Mouse (Mus musculus) embryonic facial prominence, embryonic 15.5 days (tissue): ENCODE results near the gene Ptprj. TPM values are rescaled to one million over a fixed set of nuclear protein-coding genes. Genes with fewer than 3 reads are reported as not detected.

Experiments
- ATAC-seq: fragments of 200-750 bp; cut with Nextera tagmentation; 2 replicates; pipeline ENCODE4 v1.8.0; 2017; ENCODE audit warnings: low read depth, moderate TSS enrichment; ENCODE audit not compliant: insufficient number of reproducible peaks, low FRiP score, low TSS enrichment
- H3K27ac ChIP-seq: fragments of 300-500 bp; sonication (generic); replicated peaks from 2 replicates; pipeline ENCODE4 v1.5.1; 2015; ENCODE audit warnings: mild to moderate bottlenecking, inconsistent platforms
- H3K27me3 ChIP-seq: fragments of 300-500 bp; sonication (generic); 2 replicates; pipeline ENCODE4 v1.6.1; 2015; ENCODE audit warnings: inconsistent platforms
- H3K36me3 ChIP-seq: fragments of 300-500 bp; sonication (generic); 2 replicates; pipeline ENCODE4 v1.6.1; 2015; ENCODE audit warnings: mild to moderate bottlenecking, inconsistent platforms
- H3K4me1 ChIP-seq: fragments of 300-500 bp; sonication (generic); 2 replicates; pipeline ENCODE4 v1.6.1; 2015; ENCODE audit warnings: inconsistent platforms
- H3K4me2 ChIP-seq: fragments of 300-500 bp; sonication (generic); replicated peaks from 2 replicates; pipeline ENCODE4 v1.6.1; 2015; ENCODE audit warnings: mild to moderate bottlenecking, inconsistent platforms
- H3K4me3 ChIP-seq: fragments of 300-500 bp; sonication (generic); replicated peaks from 2 replicates; pipeline ENCODE4 v1.5.1; 2015; ENCODE audit warnings: mild to moderate bottlenecking, inconsistent platforms
- H3K9ac ChIP-seq: fragments of 300-500 bp; sonication (generic); 2 replicates; pipeline ENCODE4 v1.6.1; 2015; ENCODE audit warnings: inconsistent platforms
- H3K9me3 ChIP-seq: fragments of 300-500 bp; sonication (generic); replicated peaks from 2 replicates; pipeline ENCODE4 v1.6.1; 2016; ENCODE audit warnings: inconsistent platforms
- WGBS: fragments of 180-500 bp; shearing (Covaris S2); methylation state at CpG from one replicate; pipeline ENCODE4 v1.1.7; 2015; 5-methylcytosine and 5-hydroxymethylcytosine counted together
- polyA plus RNA-seq: library from polyadenylated mRNA; unstranded; fragments of >200 nt; fragmentation: Nextera tagmentation; extraction: Ambion mirVana; gene quantifications from 2 replicates; pipeline ENCODE4 v1.2.1, GENCODE M21; 2015

Gene Ptprj
- polyA plus RNA-seq, 1 experiment from 2014 or later: 2.7 TPM

DNA sequence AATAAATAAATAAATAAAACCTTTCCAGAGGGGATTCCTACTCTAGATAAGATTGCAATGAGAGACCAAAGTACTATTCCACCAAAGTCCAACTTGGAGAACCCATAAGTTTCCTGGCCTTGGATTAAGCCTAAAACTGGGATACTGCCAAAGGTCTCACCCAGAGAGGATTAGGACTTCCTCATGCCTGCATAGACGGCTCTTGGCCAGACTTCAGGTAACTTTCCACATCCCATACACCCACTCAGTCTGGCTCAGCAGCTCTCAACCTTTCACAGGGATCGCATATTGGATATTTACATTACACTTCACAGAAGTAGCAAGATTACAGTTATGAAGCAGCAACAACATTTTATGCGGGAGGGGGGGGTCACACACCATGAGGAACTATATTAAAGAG, 82.9 kb downstream of the Ptprj start:
- H3K27ac ChIP-seq: no peak overlapping the region
- H3K4me2 ChIP-seq: no peak overlapping the region
- H3K9ac ChIP-seq: no peak overlapping the region
- 75% methylated on average over 3 of the region's 3 CpGs for WGBS
- H3K4me3 ChIP-seq: no peak overlapping the region
- peaks cover 5% of the 10 kb centered on the region; the same call in 1 of the 2 replicates for H3K4me1 ChIP-seq
- no peaks in the 10 kb centered on the region for H3K27me3 ChIP-seq
- no peaks in the 10 kb centered on the region for H3K9me3 ChIP-seq
- ATAC-seq: no peak
- H3K36me3 ChIP-seq: no peaks in the 10 kb centered on the region

GRCm38 (mm10) chr2:90496680-90497074, 83.8 kb downstream of the Ptprj start:
- no peaks in the 10 kb centered on the region for H3K27me3 ChIP-seq
- peaks cover 5% of the 10 kb centered on the region; the same call in 1 of the 2 replicates for H3K4me1 ChIP-seq
- no peak overlapping the region for H3K4me3 ChIP-seq
- 71% methylated on average over 5 of the region's 5 CpGs for WGBS
- no peaks in the 10 kb centered on the region for H3K9me3 ChIP-seq
- H3K27ac ChIP-seq: no peak overlapping the region
- no peak overlapping the region for H3K9ac ChIP-seq
- ATAC-seq: no peak
- no peaks in the 10 kb centered on the region for H3K36me3 ChIP-seq
- no peak overlapping the region for H3K4me2 ChIP-seq

DNA sequence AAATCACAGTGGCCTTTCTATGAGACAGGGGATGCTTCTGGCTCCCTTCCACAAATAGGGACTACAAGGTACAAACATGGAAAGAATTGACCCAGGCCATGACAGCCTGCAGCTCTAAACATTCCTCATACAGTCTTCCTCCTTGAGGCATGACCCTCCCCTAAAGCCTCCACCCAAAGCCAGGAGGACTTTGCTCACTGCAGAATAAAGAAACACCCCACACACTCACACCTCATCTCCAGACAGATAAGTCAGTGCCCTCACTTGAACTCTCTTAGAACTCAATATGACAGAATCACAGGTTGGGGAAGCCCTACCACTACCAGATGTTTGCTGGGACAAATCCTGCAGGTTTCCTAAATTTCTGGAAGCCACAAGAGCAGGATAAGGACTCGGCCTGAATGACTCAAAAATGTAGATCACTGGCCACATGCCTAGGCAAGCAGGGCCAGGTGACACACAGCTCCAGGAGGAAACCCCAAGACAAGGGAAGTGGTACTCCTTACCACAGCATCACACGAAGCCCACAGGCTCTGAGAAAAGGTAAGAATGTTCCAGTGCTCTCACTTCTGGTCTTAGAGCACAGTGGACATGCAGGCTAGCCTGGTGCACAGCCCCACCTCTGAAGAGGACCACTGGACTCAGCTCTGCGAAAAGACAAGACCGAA, 84.3 kb downstream of the Ptprj start:
- H3K4me1 ChIP-seq: peaks cover 5% of the 10 kb centered on the region; the same call in 1 of the 2 replicates

DNA sequence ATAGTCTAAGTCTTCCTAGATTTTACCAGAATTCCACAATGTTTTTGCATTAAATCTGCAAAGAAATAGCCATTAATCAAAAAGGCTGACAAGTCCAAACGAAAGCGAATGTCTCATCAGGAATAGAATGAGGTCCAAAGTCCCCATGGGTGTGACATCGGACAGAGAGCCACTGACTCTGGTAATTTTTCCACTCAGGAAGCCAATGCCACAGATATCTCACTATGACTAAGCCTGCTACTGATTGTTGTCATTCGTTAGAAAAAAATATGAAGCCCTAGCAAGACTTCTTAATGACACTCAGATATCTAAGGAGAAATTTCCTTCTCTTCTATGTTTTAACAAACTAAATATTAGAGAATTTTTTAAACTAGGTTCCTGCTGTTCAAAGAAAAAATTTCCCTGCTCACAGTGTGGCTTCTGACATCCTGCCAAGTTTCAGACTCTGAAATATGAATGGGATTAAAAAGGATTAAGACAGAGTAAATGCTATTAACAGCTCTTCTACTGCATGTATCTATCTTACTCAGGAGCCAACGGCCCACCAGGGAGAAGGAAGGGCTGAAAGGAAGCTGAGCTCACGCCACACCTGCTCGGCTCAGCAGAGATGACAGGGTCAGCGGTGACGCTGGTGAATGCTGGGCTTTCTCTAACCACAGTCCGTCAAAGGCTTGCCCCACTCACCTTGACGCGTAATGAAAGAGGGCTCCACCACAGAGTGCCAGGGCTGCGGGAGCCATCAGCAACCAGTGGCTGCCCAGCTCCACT, 90.0 kb downstream of the Ptprj start:
- Histone ChIP-seq H3K9me3 (no peaks in the 10 kb centered on the region), H3K27ac (no peak overlapping the region), H3K4me2 (no peak overlapping the region), H3K4me3 (no peak overlapping the region), H3K4me1 (peaks cover 16% of the 10 kb centered on the region), H3K36me3 (no peaks in the 10 kb centered on the region), H3K27me3 (no peaks in the 10 kb centered on the region), H3K9ac (no peak overlapping the region)
- 54% methylated on average over 13 of the region's 13 CpGs for WGBS
- ATAC-seq: no peak

More for the DNA sequence above, 84.3 kb downstream of the Ptprj start:
- Histone ChIP-seq H3K4me2 (no peak overlapping the region), H3K27me3 (no peaks in the 10 kb centered on the region), H3K27ac (no peak overlapping the region), H3K9ac (no peak overlapping the region), H3K4me3 (no peak overlapping the region), H3K9me3 (no peaks in the 10 kb centered on the region), H3K36me3 (no peaks in the 10 kb centered on the region)
- 82% methylated on average over 4 of the region's 4 CpGs for WGBS
- no peak for ATAC-seq

DNA sequence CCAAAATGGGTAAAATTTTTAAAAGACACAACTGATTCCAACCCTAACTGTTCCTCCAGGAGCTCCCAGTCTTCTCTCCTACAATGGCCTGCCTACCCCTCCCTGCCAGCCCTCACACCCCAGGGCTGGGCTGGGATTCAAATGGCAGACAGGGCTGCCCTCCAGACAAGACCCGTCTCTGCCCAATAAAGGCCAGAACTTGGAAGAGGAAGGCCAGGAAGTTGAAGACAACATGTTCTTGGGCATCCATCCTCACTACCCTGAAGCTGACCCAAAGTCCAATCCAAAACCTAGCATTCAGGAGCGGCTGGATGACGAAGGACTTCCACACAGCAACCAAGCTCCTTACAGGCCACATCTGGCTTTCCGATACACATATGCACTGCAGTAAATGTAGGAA, 90.6 kb downstream of the Ptprj start:
- Histone ChIP-seq H3K36me3 (no peaks in the 10 kb centered on the region), H3K4me2 (no peak overlapping the region), H3K4me3 (no peak overlapping the region), H3K9ac (no peak overlapping the region), H3K9me3 (no peaks in the 10 kb centered on the region), H3K27ac (no peak overlapping the region), H3K27me3 (no peaks in the 10 kb centered on the region), H3K4me1 (peaks cover 16% of the 10 kb centered on the region)
- WGBS: 59% methylated on average over 4 of the region's 4 CpGs
- no peak for ATAC-seq

DNA sequence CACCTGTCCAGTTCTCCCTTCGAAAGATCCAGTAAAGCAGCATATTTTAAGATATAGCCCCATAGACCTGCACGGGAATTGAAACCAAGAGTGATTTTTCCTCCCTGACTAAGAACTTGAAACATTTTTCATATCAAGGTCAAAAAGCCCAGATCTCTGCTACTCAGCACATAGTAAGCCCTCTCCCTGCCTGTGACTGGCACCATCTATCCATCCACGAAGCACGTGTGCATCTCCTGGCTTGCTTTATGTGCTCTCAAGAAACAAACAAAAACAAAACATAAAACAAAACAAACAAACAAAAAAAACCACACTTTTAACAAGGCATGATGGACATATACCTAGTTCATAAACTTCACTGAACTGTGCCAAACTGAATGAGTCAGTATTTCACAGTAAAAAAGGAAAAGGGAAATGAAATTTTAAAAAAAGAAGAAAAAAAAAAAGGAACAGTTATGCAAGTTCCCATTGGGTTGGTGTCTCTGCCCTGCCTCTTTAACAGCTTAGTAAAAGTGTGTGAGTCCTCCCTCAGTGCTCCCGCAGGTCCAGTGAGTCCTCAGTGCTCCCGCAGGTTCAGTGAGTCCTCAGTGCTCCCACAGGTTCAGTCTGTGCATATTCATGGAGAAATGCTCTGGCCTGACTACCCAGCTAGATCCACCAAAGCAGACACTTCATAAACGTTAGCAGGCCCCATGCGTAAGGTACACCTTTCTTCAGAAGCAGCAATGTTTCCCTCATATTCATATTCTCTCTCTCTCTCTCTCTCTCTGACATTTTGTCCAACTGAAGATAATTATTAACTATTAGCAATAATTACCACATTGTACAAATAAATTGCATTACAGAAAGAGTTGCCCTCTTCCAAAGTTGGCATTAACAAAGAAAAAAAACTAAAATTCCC, 91.5 kb downstream of the Ptprj start:
- no peak overlapping the region for H3K27ac ChIP-seq
- no peak overlapping the region for H3K9ac ChIP-seq
- peaks cover 16% of the 10 kb centered on the region for H3K4me1 ChIP-seq
- 86% methylated on average over 8 of the region's 8 CpGs for WGBS
- no peaks in the 10 kb centered on the region for H3K36me3 ChIP-seq
- H3K9me3 ChIP-seq: no peaks in the 10 kb centered on the region
- H3K4me2 ChIP-seq: no peak overlapping the region
- no peak for ATAC-seq
- H3K27me3 ChIP-seq: no peaks in the 10 kb centered on the region
- no peak overlapping the region for H3K4me3 ChIP-seq

DNA sequence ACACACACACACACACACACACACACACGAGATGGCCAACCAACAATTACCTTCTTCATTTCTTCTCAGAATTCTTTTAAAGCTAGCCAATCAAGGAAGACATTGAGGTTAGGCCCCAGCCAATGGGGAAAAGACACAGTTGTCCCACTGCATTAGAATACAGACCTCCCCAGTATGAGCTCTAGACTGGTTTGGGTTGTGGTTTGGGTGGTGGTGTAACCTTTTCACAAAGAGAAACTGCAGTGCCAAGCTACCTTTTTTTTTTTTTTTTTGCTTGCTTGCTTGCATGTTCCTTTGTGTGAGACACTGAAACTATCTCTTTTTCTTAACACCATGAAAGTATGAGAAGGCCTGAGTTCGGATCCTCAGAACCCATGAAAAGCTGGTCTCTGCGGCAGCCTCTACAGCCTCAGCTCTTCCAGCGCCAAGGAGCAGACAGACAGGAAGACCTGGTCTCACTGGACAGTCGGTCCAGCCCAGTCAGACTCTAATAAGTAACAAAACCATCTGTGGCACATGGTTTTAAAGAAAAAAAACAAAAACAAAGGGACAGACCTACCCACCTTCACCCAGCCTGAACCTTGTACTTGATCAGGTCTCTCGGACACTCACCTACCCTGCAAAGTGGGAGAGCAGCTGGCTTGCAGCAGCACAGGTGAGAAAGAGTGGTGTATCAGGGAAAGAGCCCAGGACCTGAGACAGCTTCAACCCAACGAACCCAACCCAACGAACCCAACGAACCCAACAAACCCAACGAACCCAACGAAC, 92.8 kb downstream of the Ptprj start:
- Histone ChIP-seq H3K4me3 (no peak overlapping the region), H3K4me1 (peaks cover 16% of the 10 kb centered on the region), H3K9me3 (no peaks in the 10 kb centered on the region), H3K27me3 (no peaks in the 10 kb centered on the region), H3K27ac (no peak overlapping the region), H3K36me3 (no peaks in the 10 kb centered on the region), H3K9ac (no peak overlapping the region), H3K4me2 (no peak overlapping the region)
- no peak for ATAC-seq
- 88% methylated on average over 11 of the region's 11 CpGs for WGBS

DNA sequence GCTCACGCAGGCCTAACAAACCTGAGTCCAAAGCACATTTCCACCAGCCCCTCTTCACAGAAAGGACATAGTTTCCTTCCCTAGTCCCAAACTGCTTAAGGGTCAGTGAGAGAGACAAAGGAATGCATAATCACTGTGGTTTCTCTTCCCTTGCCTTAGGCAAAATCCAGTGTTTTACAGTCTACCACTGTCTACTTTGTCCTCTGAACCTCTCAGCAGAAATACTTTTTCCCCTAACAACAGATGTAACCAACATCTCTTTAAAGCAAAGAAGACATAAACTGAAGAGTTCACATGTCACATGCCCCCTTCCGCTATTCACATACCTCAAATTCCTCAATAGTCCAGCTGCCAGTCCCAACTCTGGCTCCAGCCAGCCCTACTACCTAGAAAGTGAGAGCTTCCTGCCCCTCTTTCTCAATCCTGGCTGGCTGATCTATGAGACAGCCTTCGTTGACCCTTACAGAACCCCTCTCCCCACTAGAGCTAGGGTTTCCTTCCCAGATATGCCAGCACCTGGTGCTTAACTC, 94.2 kb downstream of the Ptprj start:
- Histone ChIP-seq H3K4me1 (peaks cover 16% of the 10 kb centered on the region), H3K27me3 (no peaks in the 10 kb centered on the region), H3K9ac (no peak overlapping the region), H3K36me3 (no peaks in the 10 kb centered on the region), H3K27ac (no peak overlapping the region), H3K9me3 (no peaks in the 10 kb centered on the region), H3K4me3 (no peak overlapping the region), H3K4me2 (no peak overlapping the region)
- no peak for ATAC-seq
- WGBS: 38% methylated on average over 3 of the region's 3 CpGs

GRCm38 (mm10) chr2:90481505-90481904, 98.9 kb downstream of the Ptprj start:
- Histone ChIP-seq H3K9me3 (no peaks in the 10 kb centered on the region), H3K4me1 (peaks cover 10% of the 10 kb centered on the region; the same call in 1 of the 2 replicates), H3K4me2 (no peak overlapping the region), H3K4me3 (no peak overlapping the region), H3K27me3 (no peaks in the 10 kb centered on the region), H3K27ac (no peak overlapping the region), H3K9ac (no peak overlapping the region), H3K36me3 (no peaks in the 10 kb centered on the region)
- 76% methylated on average over 6 of the region's 6 CpGs for WGBS
- ATAC-seq: no peak

GRCm38 (mm10) chr2:90480747-90481308, 99.6 kb downstream of the Ptprj start:
- Histone ChIP-seq H3K36me3 (no peaks in the 10 kb centered on the region), H3K27me3 (no peaks in the 10 kb centered on the region), H3K9me3 (no peaks in the 10 kb centered on the region), H3K27ac (no peak overlapping the region), H3K9ac (no peak overlapping the region), H3K4me1 (peaks cover 4% of the 10 kb centered on the region; the same call in 1 of the 2 replicates), H3K4me2 (no peak overlapping the region), H3K4me3 (no peak overlapping the region)
- WGBS: 56% methylated on average over 13 of the region's 13 CpGs
- no peak for ATAC-seq
